Mouse (Mus musculus) hindbrain, embryonic 12.5 days (tissue): ENCODE measurements around the gene Fermt2. TPM values are rescaled to one million over a fixed set of nuclear protein-coding genes. Genes with fewer than 3 reads are reported as not detected.

ENCODE experiments used
- polyA plus RNA-seq: library from polyadenylated mRNA; unstranded; fragments of >200 nt; fragmentation: Nextera tagmentation; extraction: Ambion mirVana; gene quantifications from 2 replicates; pipeline ENCODE4 v1.2.1, GENCODE M21; 2016

Gene Fermt2
- polyA plus RNA-seq, 1 experiment from 2014 or later: 75.1 TPM

Other genes starting within 250 kb of the Fermt2 start
- 40.9 and 41.2 TPM in 2 replicates for gene Ero1l, start 211.3 kb downstream of the Fermt2 start, polyA plus RNA-seq
- gene Psmc6, start 200.3 kb downstream of the Fermt2 start, polyA plus RNA-seq: 197 and 206 TPM in 2 replicates
- 46.2 and 58.4 TPM in 2 replicates for gene Styx, start 179.0 kb downstream of the Fermt2 start, polyA plus RNA-seq
- 36.5 and 39.1 TPM in 2 replicates for gene Gnpnat1, start 125.2 kb downstream of the Fermt2 start, polyA plus RNA-seq
- gene Ddhd1, start 128.0 kb upstream of the Fermt2 start, polyA plus RNA-seq: 17.9 and 20.8 TPM in 2 replicates